Mouse (Mus musculus) cortical plate, adult 2 months (tissue): ENCODE measurements at regions not wholly inside any gene's neighbourhood (a gene's known extent, or its start where the extent isn't known, plus 50 kb on each side); places are given as distances from the start of the nearest gene placed in this dataset.

Experiments used
- CTCF ChIP-seq: fragments of 200-500 bp; IDR thresholded peaks from 2 replicates; pipeline ENCODE4 v1.5.1; 2011; ENCODE audit warnings: mild to moderate bottlenecking, control low read depth, low read length; ENCODE audit not compliant: insufficient read depth; ENCODE audit errors: extremely low read depth
- POLR2A ChIP-seq: fragments of 200-500 bp; IDR thresholded peaks from 2 replicates; pipeline ENCODE4 v1.6.1; 2011; ENCODE audit warnings: mild to moderate bottlenecking, low read length, control low read depth; ENCODE audit not compliant: insufficient read depth; ENCODE audit errors: extremely low read depth

DNA sequence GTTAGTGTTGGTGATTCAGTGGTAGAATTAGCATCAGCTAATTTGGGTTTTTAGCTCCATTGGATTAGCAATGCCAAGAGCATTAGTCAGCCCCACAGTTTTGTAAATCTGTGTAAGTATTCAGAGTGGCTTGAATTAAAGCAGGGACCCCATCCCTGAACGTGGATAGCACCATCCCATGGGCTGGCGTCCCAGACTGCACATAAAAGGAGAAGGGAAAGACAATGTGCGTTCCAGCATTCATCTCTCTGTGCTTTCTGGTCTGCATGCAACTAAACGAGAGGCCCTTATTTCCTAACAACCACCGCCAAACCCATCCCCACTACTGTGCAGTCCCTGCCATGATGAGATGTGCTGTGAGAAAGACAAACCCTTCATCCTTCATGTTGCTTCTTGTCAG, 713.8 kb downstream of the Sorcs1 start:
- TF ChIP-seq POLR2A (no peak), CTCF (no peak)
